Mouse (Mus musculus): ENCODE results near the gene Opa1.

The Opa1 gene

DNA sequence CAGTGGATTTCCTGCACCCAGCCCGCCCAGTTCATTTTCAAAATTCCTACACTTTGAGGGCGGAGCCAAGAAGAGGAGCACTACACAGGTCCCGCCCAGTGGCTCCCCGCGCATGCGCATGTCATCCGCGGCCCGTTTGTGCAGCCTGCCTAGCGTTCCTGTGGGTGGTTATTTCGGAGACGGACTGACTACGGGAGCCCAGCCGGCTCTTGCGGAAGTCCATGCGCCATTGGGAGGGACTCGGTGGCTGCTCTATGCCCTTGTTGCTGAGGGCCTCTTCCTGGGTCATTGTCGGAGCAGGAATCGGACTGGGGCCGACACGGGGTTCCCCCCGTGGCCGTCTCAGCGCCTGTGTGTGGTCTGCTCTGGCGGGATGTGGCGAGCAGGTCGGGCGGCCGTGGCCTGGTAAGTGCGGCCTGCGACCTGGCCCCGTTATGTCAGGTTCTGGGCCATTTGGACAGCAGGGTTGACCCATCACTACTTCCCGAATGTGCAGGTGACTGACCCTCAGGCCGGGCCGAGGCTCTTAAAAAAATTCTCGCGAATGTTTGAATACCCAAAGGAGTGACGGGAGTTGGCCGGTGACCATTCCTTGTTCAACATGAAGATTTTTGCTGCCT lies at the start of gene Opa1:
Opa1 (plus strand) TSS at position 168 of the 620 bp plus-strand sequence.
- in situ Hi-C loops (cut with MboI; ENCODE audit: low sequenced_read_pairs): no loop called here

DNA sequence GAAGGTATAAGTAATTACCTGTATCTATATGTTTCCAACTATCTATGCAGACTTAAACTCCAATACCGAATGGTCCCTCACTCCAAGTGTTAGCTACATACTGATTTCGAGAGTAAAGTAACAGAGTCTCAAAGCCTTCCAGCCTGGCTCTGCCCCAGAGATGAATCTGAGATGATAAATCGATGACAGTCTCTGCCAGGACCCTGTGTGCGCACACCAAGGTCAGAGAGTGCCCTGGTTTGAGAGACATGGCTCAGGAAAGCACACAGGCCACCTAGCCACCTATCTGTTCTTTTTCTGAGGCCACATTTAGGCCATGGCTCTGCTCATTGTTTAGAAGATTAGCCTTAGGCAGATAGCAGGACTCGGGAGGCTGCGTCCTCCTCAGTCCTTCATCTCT lies 45.5 kb upstream of the Opa1 start:
- in situ Hi-C loops (cut with MboI; ENCODE audit: low sequenced_read_pairs): no loop called here

GRCm38 (mm10) chr16:29535866-29536265 lies 43.3 kb upstream of the Opa1 start:
- in situ Hi-C loops (cut with MboI; ENCODE audit: low sequenced_read_pairs): no loop called here

DNA sequence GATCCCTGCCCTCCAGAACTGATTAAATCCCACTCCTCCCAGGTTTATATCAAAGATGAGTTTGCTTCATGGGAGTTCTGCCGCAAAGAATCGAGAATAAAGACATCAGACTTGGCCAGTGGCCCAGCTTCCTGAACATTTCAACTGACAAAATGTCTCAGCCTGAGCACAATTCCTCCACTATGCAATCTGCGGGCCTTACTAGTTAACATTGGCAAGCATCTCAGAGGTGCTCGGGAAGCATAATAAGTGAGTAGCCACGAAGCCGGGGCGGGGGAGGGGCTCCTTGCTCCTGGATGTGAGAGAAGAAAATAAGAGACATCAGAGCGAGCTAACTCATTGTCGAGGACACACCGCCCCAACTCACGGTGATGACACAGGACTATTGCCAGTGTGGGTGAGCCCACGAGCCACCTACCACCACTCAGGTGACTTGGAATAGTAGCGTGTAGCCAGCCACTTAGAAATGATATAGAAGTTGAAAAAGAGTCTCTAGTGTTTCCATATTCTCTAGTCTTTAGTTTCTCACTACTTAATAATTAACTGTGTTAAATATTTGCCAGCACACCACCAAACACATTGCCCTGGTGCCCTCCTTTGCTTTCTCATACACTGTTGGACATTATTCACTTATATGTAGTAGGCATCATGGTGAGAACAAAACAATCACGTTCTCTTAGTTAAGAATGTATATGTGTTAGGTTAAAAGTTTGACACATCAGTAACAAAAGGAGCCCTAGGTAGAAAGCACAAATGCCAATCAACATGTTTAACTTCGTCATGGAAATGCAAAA lies 42.5 kb upstream of the Opa1 start:
- in situ Hi-C loops (cut with MboI; ENCODE audit: low sequenced_read_pairs): no loop called here

DNA sequence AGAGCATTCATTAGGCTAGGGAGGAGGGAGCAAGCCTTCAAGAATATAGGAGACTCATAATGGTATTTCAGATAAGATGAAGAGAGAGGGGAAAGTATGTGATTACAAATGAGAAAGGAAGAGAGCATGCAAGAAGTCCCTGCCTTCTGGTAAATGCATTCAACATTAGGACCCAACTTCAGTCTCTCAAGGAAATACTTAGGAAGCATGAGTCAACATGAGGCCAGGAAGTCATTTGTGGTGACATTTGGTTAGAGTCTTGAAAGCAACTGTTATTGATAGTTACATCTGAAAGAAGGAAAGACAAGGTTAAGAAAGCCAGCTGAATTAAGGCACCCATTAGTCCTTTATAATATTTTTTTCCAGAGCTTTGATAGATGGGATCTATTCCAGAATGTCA lies 39.2 kb upstream of the Opa1 start:
- in situ Hi-C loops (cut with MboI; ENCODE audit: low sequenced_read_pairs): no loop called here

DNA sequence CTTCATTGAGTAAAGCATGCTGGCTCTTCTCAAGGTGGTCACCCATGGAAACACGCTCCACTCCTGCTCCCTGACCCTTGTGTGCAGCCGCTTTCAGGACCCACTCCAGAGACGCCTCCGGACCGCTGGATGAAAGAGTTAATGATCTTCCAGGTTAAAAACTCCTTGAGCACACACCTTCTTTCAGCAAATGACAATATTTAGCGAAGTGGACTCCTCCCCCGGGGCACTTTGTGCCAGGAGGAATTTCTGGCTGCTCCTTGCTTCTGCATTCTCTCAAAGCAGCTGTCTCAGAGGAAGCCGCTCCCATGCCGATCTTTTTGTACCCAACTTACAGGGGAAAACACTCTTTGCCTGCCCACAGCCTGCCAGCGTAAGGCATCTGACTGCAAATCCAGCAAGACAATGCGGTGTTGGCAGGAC lies 37.9 kb upstream of the Opa1 start:
- in situ Hi-C loops (cut with MboI; ENCODE audit: low sequenced_read_pairs): no loop called here

- in situ Hi-C loops (cut with MboI; ENCODE audit: low sequenced_read_pairs): no loop called here
These were observed 34.3 kb upstream of the Opa1 start, which contains the start of gene Atp13a4 for GRCm38 (mm10) chr16:29544829-29545228. Gene Atp13a4, minus strand, starts transcription at chr16:29544864.

DNA sequence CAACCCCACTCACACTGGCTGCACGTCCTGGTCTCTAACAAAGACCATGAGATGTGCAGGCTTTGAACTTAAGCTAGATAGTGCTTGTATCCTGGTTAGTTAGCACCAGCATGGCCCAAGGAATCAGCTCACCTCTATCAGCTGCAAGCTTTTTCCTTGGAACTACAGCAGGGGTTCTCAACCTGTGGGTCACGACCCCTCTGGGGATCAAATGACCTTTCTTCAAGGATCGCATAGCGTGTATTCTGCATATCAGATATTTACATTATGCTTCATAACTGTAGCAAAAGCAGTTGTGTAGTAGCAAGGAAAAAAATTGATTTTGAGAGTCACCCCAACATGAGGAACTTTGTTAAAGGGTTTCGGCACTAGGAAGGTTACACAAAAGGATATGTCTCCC lies 19.5 kb upstream of the Opa1 start:
- in situ Hi-C loops (cut with MboI; ENCODE audit: low sequenced_read_pairs): no loop called here

GRCm38 (mm10) chr16:29560454-29560853 lies 18.7 kb upstream of the Opa1 start:
- in situ Hi-C loops (cut with MboI; ENCODE audit: low sequenced_read_pairs): no loop called here

DNA sequence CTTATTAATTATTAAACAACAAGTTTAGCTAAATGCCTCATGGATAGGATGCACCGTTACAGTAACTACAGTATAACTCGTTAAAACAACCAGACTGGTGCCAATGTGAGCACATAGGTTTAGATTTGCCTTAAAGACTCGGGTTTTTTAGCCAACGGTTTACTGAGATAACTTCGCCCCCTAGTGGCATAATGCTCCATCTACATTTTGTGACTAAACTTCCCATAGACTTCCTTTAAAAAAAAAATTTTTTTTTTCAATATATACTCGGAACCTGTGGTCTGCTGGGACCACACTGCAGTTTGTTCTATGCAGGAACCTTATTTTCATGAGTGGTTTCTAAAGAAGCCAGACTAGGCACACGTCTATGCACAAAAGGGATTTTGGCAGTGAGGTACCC lies 18.3 kb upstream of the Opa1 start:
- in situ Hi-C loops (cut with MboI; ENCODE audit: low sequenced_read_pairs): no loop called here

GRCm38 (mm10) chr16:29574013-29574412 lies 5.1 kb upstream of the Opa1 start:
- in situ Hi-C loops (cut with MboI; ENCODE audit: low sequenced_read_pairs): no loop called here

DNA sequence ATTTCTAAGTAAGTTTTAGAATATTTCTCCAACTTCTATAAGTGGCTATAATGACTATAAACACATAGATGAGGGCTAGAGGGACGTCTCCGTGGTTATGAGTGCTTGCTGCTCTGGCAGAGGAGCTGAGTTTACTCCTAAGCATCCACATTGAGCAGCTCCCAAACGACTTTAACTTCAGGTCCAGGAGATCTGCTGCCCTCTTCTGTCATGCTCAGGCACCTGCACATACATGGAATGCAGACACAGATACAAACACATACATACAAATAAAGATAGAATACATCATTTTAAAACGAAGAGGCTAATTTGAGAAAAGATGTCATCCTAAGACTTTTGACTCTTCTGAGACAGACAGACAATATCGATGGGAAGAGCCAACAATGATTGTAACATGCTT lies 3.5 kb upstream of the Opa1 start:
- in situ Hi-C loops (cut with MboI; ENCODE audit: low sequenced_read_pairs): no loop called here

DNA sequence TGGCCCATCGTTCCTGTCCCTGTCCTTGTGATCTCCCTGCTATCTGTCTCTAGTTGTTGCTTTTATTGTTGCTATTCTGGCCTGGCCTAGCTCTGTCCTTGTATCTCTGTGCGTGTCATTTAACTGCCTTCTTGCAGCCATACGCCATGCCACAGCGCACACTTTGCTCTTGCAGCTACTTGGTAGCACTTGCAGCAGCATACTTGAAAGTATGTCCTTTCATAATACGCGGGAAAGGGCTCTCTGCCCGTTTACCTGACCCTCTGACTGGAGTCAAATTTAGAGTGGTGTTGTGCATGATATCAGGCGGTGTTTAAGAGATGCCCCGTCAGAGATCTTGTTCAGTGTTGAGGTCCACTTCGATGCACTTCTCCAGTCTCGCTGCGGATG lies 648 bp downstream of the Opa1 start:
- in situ Hi-C loops (cut with MboI; ENCODE audit: low sequenced_read_pairs): no loop called here

DNA sequence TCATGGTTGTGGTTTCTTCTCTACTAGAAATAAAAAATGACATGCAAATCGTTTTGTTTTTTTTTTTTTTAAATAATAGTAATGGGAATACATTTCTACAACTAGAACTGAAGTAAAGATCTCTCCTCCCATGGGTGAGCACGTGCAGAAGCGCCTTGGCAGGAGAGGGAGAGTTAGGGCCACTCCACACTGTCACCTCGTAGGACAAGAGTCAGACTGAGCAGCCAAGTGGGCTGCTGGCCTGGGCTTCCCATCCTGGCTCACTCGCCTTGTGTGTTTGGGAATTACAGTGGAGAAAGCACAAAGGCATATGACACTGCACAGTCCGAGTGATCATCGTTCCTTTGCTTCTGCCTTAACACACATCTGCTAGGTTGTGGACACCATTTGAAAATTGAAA lies 13.0 kb downstream of the Opa1 start:
- in situ Hi-C loops (cut with MboI; ENCODE audit: low sequenced_read_pairs): no loop called here

DNA sequence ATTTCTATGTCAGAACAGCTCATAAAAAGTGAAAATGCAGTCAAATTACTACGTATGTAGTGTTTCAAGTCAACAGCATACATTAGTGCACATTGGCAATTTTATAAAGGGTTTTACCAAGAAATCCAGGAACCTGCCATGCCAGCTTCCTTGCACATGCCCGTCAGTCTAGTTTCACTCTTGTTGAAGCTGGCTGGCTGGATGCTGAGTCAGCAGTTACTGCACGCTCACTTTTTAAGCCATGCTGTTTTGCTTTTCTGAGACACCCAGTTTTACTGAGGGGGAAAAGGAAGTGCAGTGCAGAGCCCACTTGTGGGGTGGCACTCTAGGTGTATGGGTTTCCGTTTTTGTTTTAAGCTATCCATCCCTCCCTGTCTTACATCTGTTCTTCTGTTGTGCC lies 18.0 kb downstream of the Opa1 start:
- in situ Hi-C loops (cut with MboI; ENCODE audit: low sequenced_read_pairs): no loop called here

DNA sequence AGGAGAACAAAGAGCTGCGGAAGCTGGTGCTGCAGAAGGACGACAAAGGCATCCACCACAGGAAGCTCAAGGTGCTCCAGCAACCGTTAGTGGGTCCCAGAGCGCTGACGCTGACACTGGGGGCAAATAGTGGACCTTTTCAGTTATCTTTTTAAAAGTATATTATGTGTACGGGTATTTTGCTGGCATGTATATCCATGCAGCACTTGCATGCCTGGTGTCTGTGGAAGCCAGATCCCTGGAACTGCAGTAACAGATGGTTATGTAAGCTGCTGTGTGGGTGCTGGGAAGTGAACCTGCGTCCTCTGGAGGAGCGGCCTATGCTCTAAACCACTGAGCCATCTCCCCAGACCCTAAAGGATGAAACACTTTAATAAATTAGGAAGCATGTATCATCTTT lies 26.4 kb downstream of the Opa1 start:
- in situ Hi-C loops (cut with MboI; ENCODE audit: low sequenced_read_pairs): no loop called here

DNA sequence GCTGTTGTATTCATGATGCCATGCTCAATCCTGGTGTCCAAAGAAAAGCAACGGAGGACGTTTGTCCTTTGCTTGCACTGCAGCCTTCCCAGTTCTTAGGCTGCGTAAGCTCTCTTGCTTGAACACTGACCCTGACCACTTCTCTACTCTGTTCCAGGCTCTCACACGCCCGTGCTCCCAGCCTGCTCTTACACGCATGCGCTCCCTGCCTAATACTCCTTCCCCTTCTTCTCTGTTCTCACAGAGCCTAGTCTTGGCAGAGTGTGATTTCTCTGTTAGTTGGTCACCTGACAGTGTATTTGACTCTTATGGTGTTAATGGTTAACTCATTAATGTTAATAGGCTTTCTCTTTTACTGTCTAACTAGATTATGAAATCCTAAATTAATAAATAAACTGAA lies 28.0 kb downstream of the Opa1 start:
- in situ Hi-C loops (cut with MboI; ENCODE audit: low sequenced_read_pairs): no loop called here

- in situ Hi-C loops (cut with MboI; ENCODE audit: low sequenced_read_pairs): no loop called here
These were observed 35.6 kb downstream of the Opa1 start for GRCm38 (mm10) chr16:29614762-29615161.

DNA sequence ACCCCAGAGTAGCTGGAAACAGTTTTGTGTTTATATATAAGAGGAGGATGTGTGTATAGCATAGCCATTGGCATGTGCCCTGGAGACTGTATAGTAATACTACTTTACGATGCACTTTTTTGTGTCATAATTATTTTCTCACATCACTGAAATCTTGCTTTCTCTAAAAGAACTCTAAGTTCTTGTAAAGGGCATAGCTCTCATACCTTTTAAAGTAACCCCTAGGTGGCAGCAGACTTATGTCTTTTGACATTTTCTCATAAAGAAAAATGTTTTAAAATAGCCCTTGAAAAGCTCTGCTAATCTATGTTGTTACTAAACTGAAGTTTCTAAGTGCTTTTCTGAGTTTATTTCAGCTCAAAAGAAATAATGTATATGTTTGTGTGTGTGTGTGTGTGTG lies 49.9 kb downstream of the Opa1 start:
- in situ Hi-C loops (cut with MboI; ENCODE audit: low sequenced_read_pairs): no loop called here

DNA sequence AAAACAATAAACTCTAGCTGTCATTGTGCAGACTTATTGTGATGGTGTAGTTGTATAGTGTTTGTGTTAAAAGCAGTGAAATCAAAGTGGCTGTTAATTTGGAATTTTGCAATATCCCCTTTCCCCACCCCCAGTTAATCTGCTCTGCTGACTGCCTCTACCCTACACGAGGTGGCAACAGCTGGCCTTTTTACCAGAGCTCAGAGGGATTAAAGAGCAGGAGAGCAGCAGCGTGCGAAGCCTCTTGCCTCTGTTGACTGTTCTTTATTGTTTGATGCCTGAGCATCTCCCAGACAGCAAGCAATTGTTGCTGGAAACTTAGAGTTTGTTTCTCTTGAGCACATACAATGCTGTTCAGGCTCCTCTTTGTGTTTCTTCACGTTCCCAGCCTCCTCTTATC lies 56.6 kb downstream of the Opa1 start:
- in situ Hi-C loops (cut with MboI; ENCODE audit: low sequenced_read_pairs): no loop called here

- in situ Hi-C loops (cut with MboI; ENCODE audit: low sequenced_read_pairs): no loop called here
These were observed 63.2 kb downstream of the Opa1 start for GRCm38 (mm10) chr16:29642376-29642775.

GRCm38 (mm10) chr16:29644871-29645270 lies 65.7 kb downstream of the Opa1 start:
- in situ Hi-C loops (cut with MboI; ENCODE audit: low sequenced_read_pairs): no loop called here

DNA sequence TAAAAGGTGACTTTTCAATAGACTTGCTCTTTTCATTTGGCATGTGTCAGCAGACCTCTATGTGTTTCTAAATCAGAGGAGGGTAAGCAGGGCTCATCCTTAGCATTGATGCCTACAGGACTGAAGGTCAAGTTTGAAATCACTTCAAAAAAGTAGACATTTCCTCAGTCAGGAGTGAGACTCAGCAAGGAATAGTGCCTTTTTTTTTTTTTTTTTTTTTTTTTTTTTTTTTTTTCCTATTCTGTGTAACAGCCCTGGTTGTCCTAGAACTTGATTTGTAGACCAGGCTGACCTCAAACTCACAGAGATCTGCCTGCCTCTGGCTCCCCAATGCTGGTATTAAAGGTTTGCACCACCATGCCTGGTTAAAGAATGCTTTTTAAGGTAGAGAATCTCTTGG lies 67.1 kb downstream of the Opa1 start:
- in situ Hi-C loops (cut with MboI; ENCODE audit: low sequenced_read_pairs): no loop called here
